ENCODE assay signal across 23 mouse cellular contexts in the genomic region with DNA sequence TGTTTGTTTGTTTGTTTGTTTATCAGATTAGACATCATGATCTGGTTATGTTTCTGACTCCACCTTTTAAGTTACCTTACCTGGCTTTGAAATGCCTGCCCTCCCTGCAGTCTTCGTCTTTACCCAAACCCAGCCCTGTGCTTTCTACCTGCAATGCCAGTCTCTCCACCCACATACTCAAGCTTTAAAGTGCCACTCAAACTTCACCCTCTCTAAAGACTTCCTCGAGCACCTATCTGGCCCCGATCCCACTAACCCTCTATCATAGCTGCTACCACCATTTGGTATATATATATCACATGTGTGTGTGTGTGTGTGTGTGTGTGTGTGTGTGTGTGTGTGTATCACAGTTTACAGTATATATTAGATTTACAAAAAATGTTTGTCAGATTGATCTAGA.
"Had no signal": no experiment of that assay in that cellular context is flagged by ENCODE, and none has a peak within 500 bp of the region (broad histone marks: within the 10 kb centered on the region; RNA-seq: fewer than 3 reads in every experiment).

No protein-coding gene starts in this region.

- H3K9ac ChIP-seq: limb, embryonic 13.5 days; liver, embryonic 12.5 days; liver, embryonic 15.5 days; lung, embryonic 14.5 days; midbrain, embryonic 12.5 days; neural tube, embryonic 13.5 days; stomach, embryonic 15.5 days had no signal

- H3K27me3 ChIP-seq: liver, embryonic 12.5 days; liver, embryonic 15.5 days; neural tube, embryonic 13.5 days; stomach, embryonic 15.5 days had no signal

- H3K4me1 ChIP-seq: limb, embryonic 13.5 days; liver, embryonic 12.5 days; liver, embryonic 15.5 days; midbrain, embryonic 12.5 days; stomach, embryonic 15.5 days had no signal

- H3K9me3 ChIP-seq: limb, embryonic 10.5 days; limb, embryonic 13.5 days; liver, embryonic 12.5 days; liver, embryonic 15.5 days; midbrain, embryonic 12.5 days; neural tube, embryonic 13.5 days; stomach, embryonic 15.5 days had no signal

- H3K4me2 ChIP-seq: limb, embryonic 13.5 days; liver, embryonic 12.5 days; liver, embryonic 15.5 days; lung, embryonic 14.5 days; midbrain, embryonic 12.5 days; neural tube, embryonic 13.5 days had no signal

- ATAC-seq: intestine, embryonic 16.5 days; liver, embryonic 12.5 days; midbrain, embryonic 16.5 days had no signal

- H3K36me3 ChIP-seq: limb, embryonic 10.5 days; limb, embryonic 13.5 days; liver, embryonic 12.5 days; liver, embryonic 15.5 days; midbrain, embryonic 12.5 days; neural tube, embryonic 13.5 days; stomach, embryonic 15.5 days had no signal

- H3K27ac ChIP-seq: kidney, postnatal 0 days; layer of hippocampus, adult 2 months; limb, embryonic 10.5 days; limb, embryonic 13.5 days; liver, embryonic 12.5 days; liver, embryonic 15.5 days; macrophage; midbrain, embryonic 12.5 days; stomach, embryonic 15.5 days had no signal

- H3K4me3 ChIP-seq: layer of hippocampus, adult 2 months; limb, embryonic 10.5 days; limb, embryonic 13.5 days; liver, embryonic 12.5 days; liver, embryonic 15.5 days; midbrain, embryonic 12.5 days; myocyte; neural tube, embryonic 13.5 days; stomach, embryonic 15.5 days had no signal

- DNase-seq: kidney, adult 18-20 months; kidney, adult 9 months; kidney, postnatal 25 days; layer of hippocampus, adult 9-11 months; liver; retina, postnatal 1 day; right cerebral cortex, postnatal 25 days; spleen, adult 18-20 months; thymus, postnatal 36 days had no signal
